Mouse (Mus musculus) urinary bladder, postnatal 10 days (tissue): ENCODE data around the gene Cbfb.
"Not testable (repeated sequence)": the region's sequence is repeated elsewhere in the genome, so short reads cannot be mapped to it uniquely, and the experiment has no call there.

Experiments used
- DNase-seq: peaks from one replicate; pipeline ENCODE4 v3.0.0; 2022; ENCODE audit warnings: low spot score

Gene Cbfb

GRCm38 (mm10) chr8:105182201-105182600 is 11.7 kb downstream of the Cbfb start:
- no peak for DNase-seq

- DNase-seq: no peak
These were observed 16.1 kb downstream of the Cbfb start for GRCm38 (mm10) chr8:105186467-105187005.

- DNase-seq: no peak
These were observed 21.7 kb downstream of the Cbfb start for GRCm38 (mm10) chr8:105192182-105192581.

- no peak for DNase-seq
These were observed 35.3 kb downstream of the Cbfb start for GRCm38 (mm10) chr8:105205748-105206147.

GRCm38 (mm10) chr8:105206766-105207275 is 36.3 kb downstream of the Cbfb start:
- no peak for DNase-seq

GRCm38 (mm10) chr8:105207675-105208273 is 37.3 kb downstream of the Cbfb start:
- no peak for DNase-seq

GRCm38 (mm10) chr8:105209153-105210110 is 39.0 kb downstream of the Cbfb start:
- no peak for DNase-seq

GRCm38 (mm10) chr8:105214104-105214503 is 43.6 kb downstream of the Cbfb start:
- no peak for DNase-seq

- no peak for DNase-seq
These were observed 47.5 kb downstream of the Cbfb start for GRCm38 (mm10) chr8:105217926-105218522.

GRCm38 (mm10) chr8:105223850-105224249 is 53.4 kb downstream of the Cbfb start:
- DNase-seq: no peak

- peak; percentile 78 for DNase-seq
These were observed 54.2 kb downstream of the Cbfb start, which contains the start of gene D230025D16Rik for GRCm38 (mm10) chr8:105224413-105225271. D230025D16Rik (plus strand) TSS chr8:105225145.

- no peak for DNase-seq
These were observed 54.8 kb downstream of the Cbfb start for GRCm38 (mm10) chr8:105225272-105225593.

- no peak for DNase-seq
These were observed 55.4 kb downstream of the Cbfb start for GRCm38 (mm10) chr8:105225917-105226316.

- no peak for DNase-seq
These were observed 61.2 kb downstream of the Cbfb start for GRCm38 (mm10) chr8:105231503-105232320.

- not testable (repeated sequence) for DNase-seq
These were observed 61.8 kb downstream of the Cbfb start for GRCm38 (mm10) chr8:105232321-105232693.

GRCm38 (mm10) chr8:105233126-105233935 is 62.9 kb downstream of the Cbfb start:
- DNase-seq: no peak

GRCm38 (mm10) chr8:105235206-105235605 is 64.7 kb downstream of the Cbfb start:
- DNase-seq: no peak

GRCm38 (mm10) chr8:105237442-105238142 is 67.1 kb downstream of the Cbfb start:
- DNase-seq: no peak

GRCm38 (mm10) chr8:105241016-105241415 is 70.5 kb downstream of the Cbfb start:
- DNase-seq: no peak
